Mouse (Mus musculus) embryonic facial prominence, embryonic 13.5 days (tissue): Measurements from ENCODE around the gene Eya3. TPM values are rescaled to one million over a fixed set of nuclear protein-coding genes. Genes with fewer than 3 reads are reported as not detected.

ENCODE experiments used
- ATAC-seq: fragments of 200-750 bp; cut with Nextera tagmentation; 2 replicates; pipeline ENCODE4 v1.8.0; 2017; ENCODE audit warnings: low read depth; ENCODE audit not compliant: insufficient number of reproducible peaks, insufficient read depth, low FRiP score, low TSS enrichment
- H3K27ac ChIP-seq: fragments of 300-500 bp; sonication (generic); 2 replicates; pipeline ENCODE4 v1.5.1; 2015; ENCODE audit warnings: moderate library complexity, mild to moderate bottlenecking, inconsistent platforms
- H3K27me3 ChIP-seq: fragments of 300-500 bp; sonication (generic); 2 replicates; pipeline ENCODE4 v1.6.1; 2015; ENCODE audit warnings: mild to moderate bottlenecking, inconsistent platforms
- H3K36me3 ChIP-seq: fragments of 300-500 bp; sonication (generic); 2 replicates; pipeline ENCODE4 v1.6.1; 2015; ENCODE audit warnings: mild to moderate bottlenecking, inconsistent platforms
- H3K4me1 ChIP-seq: fragments of 300-500 bp; sonication (generic); 2 replicates; pipeline ENCODE4 v1.6.1; 2015; ENCODE audit warnings: inconsistent platforms
- H3K4me2 ChIP-seq: fragments of 300-500 bp; sonication (generic); 2 replicates; pipeline ENCODE4 v1.6.1; 2015; ENCODE audit warnings: moderate library complexity, mild to moderate bottlenecking, inconsistent platforms
- H3K4me3 ChIP-seq: fragments of 300-500 bp; sonication (generic); 2 replicates; pipeline ENCODE4 v1.5.1; 2015; ENCODE audit warnings: mild to moderate bottlenecking, inconsistent platforms
- H3K9ac ChIP-seq: fragments of 300-500 bp; sonication (generic); 2 replicates; pipeline ENCODE4 v1.6.1; 2015; ENCODE audit warnings: mild to moderate bottlenecking, inconsistent platforms
- H3K9me3 ChIP-seq: fragments of 300-500 bp; sonication (generic); 2 replicates; pipeline ENCODE4 v1.6.1; 2016; ENCODE audit warnings: inconsistent platforms
- WGBS: fragments of 180-500 bp; shearing (Covaris S2); methylation state at CpG from one replicate; pipeline ENCODE4 v1.1.7; 2015; ENCODE audit warnings: mixed read lengths; 5-methylcytosine and 5-hydroxymethylcytosine counted together
- polyA plus RNA-seq: library from polyadenylated mRNA; unstranded; fragments of >200 nt; fragmentation: Nextera tagmentation; extraction: Ambion mirVana; gene quantifications from 2 replicates; pipeline ENCODE4 v1.2.1, GENCODE M21; 2015

Eya3 gene
- polyA plus RNA-seq, 1 experiment from 2014 or later, result 32.6 TPM

- H3K36me3 ChIP-seq, result no peaks in the 10 kb centered on the region
- no peak overlapping the region for H3K4me3 ChIP-seq
- 85% methylated on average over 8 of the region's 8 CpGs for WGBS
- ATAC-seq, result no peak
- H3K9me3 ChIP-seq, result no peaks in the 10 kb centered on the region; the same call in 1 of the 2 replicates
- H3K9ac ChIP-seq, result no peak overlapping the region
- no peak overlapping the region for H3K27ac ChIP-seq
- no peak overlapping the region for H3K4me2 ChIP-seq
- no peaks in the 10 kb centered on the region for H3K4me1 ChIP-seq
- no peaks in the 10 kb centered on the region for H3K27me3 ChIP-seq
These were observed 27.5 kb upstream of the Eya3 start for GRCm38 (mm10) chr4:132611320-132611719.

DNA sequence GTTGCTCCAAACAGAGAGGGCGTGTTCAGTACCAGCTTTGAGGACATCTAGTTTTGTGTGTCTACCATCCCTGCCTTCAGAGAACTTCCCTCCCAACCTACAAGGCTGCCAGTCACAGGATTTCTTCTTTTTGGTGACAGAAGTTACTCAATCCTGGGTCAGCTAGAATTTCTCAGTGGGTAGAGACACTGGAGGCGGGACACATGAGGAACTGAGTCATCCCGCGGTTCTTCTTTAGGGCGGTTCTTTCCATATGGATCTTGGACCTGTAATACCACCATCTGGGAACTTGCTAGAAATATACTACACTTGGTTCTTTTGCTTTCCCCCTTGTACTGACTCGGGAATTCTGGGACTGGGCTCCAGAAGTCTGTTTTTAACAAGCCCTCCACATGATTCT, 20.9 kb upstream of the Eya3 start:
- Histone ChIP-seq H3K4me2 (no peak overlapping the region), H3K27me3 (no peaks in the 10 kb centered on the region), H3K4me1 (no peaks in the 10 kb centered on the region), H3K9me3 (no peaks in the 10 kb centered on the region; the same call in 1 of the 2 replicates), H3K27ac (no peak overlapping the region), H3K9ac (no peak overlapping the region), H3K4me3 (no peak overlapping the region), H3K36me3 (no peaks in the 10 kb centered on the region)
- ATAC-seq, result no peak
- WGBS, result 90% methylated on average over 6 of the region's 6 CpGs

- no peaks in the 10 kb centered on the region for H3K27me3 ChIP-seq
- no peaks in the 10 kb centered on the region for H3K36me3 ChIP-seq
- no peak overlapping the region for H3K4me3 ChIP-seq
- no peaks in the 10 kb centered on the region for H3K4me1 ChIP-seq
- ATAC-seq, result no peak
- no peaks in the 10 kb centered on the region; the same call in 1 of the 2 replicates for H3K9me3 ChIP-seq
- no peak overlapping the region for H3K4me2 ChIP-seq
- WGBS, result 86% methylated on average over 10 of the region's 10 CpGs
- H3K27ac ChIP-seq, result no peak overlapping the region
- H3K9ac ChIP-seq, result no peak overlapping the region
These were observed 19.9 kb upstream of the Eya3 start for GRCm38 (mm10) chr4:132618850-132619375.

DNA sequence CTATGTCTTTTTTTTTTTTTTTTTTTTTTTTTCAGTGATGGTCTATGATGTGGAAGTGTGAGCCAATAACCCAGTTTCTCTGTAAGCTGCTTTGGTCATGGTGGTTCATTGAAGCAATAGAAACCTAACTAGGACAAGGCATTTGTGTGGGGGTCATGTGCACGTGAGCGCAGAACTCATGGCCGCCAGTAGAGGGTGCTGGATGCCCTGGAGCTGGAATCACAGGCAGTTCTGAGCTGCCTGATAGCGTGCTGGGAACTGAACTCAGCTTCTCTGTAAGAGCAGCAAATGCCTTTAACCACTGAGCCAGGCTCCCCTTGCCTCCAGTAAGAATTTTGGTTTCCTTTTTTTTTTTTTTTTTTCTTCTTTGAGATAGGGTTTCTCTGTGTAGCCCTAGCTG, 18.7 kb upstream of the Eya3 start:
- Histone ChIP-seq H3K9me3 (no peaks in the 10 kb centered on the region; the same call in 1 of the 2 replicates), H3K4me1 (no peaks in the 10 kb centered on the region), H3K27me3 (no peaks in the 10 kb centered on the region), H3K27ac (no peak overlapping the region), H3K4me3 (no peak overlapping the region), H3K4me2 (no peak overlapping the region), H3K9ac (no peak overlapping the region), H3K36me3 (no peaks in the 10 kb centered on the region)
- WGBS, result 84% methylated on average over 4 of the region's 4 CpGs
- no peak for ATAC-seq

DNA sequence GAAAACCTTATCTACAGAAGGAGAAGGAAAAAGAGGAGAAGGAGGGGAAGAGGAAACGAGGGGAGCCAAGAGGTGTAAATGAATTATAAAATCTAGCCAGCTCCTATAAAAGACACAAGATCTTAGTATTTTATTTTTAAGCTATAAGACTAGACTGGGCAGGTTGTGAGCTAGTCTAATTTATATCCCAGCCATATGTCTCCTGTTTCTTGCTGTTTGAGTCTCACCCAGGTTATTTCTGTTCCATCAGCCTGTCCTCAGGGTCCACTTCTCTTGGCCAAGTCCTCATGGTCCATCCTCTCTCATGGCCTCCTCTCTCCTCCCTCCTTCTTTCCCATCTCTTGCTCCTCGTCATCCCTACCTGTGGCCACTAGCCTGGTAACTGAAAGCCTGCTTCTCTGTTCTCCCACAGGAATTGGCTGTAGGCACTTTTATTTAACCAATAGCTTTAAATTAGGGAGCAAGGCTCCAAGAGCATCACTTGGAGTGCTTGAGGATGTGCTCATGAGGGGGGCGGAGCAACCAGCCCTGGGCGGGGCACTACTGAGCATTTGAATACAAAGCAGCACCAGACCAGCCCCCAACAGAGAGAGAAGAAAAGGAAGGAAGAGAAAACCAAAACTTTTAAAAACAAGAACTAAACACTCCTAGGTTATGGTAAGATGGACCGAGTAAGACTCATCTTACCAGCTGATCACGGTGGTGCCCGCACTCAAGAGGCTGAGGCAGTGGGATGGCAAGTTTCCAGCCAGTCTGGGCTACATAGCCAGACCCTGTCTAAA, 17.3 kb upstream of the Eya3 start:
- no peaks in the 10 kb centered on the region for H3K27me3 ChIP-seq
- H3K4me2 ChIP-seq, result no peak overlapping the region
- H3K9me3 ChIP-seq, result no peaks in the 10 kb centered on the region
- H3K9ac ChIP-seq, result no peak overlapping the region
- H3K36me3 ChIP-seq, result no peaks in the 10 kb centered on the region
- no peak for ATAC-seq
- no peak overlapping the region for H3K4me3 ChIP-seq
- WGBS, result 71% methylated on average over 7 of the region's 7 CpGs
- no peak overlapping the region for H3K27ac ChIP-seq
- H3K4me1 ChIP-seq, result no peaks in the 10 kb centered on the region

GRCm38 (mm10) chr4:132624034-132624657, 14.6 kb upstream of the Eya3 start:
- H3K27me3 ChIP-seq, result no peaks in the 10 kb centered on the region
- H3K36me3 ChIP-seq, result no peaks in the 10 kb centered on the region
- no peak overlapping the region for H3K4me3 ChIP-seq
- no peak for ATAC-seq
- H3K9ac ChIP-seq, result no peak overlapping the region
- no peak overlapping the region for H3K27ac ChIP-seq
- no peak overlapping the region for H3K4me2 ChIP-seq
- 79% methylated on average over 5 of the region's 5 CpGs for WGBS
- no peaks in the 10 kb centered on the region for H3K9me3 ChIP-seq
- no peaks in the 10 kb centered on the region for H3K4me1 ChIP-seq

GRCm38 (mm10) chr4:132628830-132629229, 10.0 kb upstream of the Eya3 start:
- no peak for ATAC-seq

GRCm38 (mm10) chr4:132635971-132636370, 2.8 kb upstream of the Eya3 start:
- no peak overlapping the region for H3K27ac ChIP-seq
- H3K9ac ChIP-seq, result no peak overlapping the region
- no peak overlapping the region for H3K4me2 ChIP-seq
- ATAC-seq, result no peak
- H3K36me3 ChIP-seq, result no peaks in the 10 kb centered on the region
- H3K4me3 ChIP-seq, result no peak overlapping the region
- H3K27me3 ChIP-seq, result no peaks in the 10 kb centered on the region
- 94% methylated on average over 2 of the region's 2 CpGs for WGBS
- no peaks in the 10 kb centered on the region for H3K9me3 ChIP-seq
- peaks cover 11% of the 10 kb centered on the region for H3K4me1 ChIP-seq

More at GRCm38 (mm10) chr4:132628830-132629229, 10.0 kb upstream of the Eya3 start:
- Histone ChIP-seq H3K9me3 (no peaks in the 10 kb centered on the region), H3K27ac (no peak overlapping the region), H3K4me1 (no peaks in the 10 kb centered on the region), H3K9ac (no peak overlapping the region), H3K27me3 (no peaks in the 10 kb centered on the region), H3K4me2 (no peak overlapping the region), H3K36me3 (no peaks in the 10 kb centered on the region), H3K4me3 (no peak overlapping the region)
- WGBS, result 16% methylated on average over 2 of the region's 2 CpGs

DNA sequence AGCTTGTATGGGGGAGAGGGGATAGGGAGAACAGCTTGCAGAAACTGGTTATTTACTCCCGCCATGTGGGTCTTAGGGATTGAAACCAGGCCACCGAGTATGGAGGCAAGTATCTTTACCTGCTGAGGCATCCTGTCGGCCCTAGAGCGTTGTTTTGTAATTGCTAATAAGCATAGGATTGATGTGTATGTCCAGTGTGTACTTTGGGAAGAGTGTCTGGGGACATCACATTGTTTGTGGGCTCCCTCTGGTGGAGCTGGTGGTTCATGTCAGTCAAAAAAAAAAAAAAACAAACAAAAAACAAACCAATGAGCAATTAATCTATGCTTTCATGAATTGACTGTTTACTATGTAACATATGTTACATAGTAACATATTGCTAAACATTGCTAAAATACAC, 2.2 kb upstream of the Eya3 start:
- no peak overlapping the region for H3K27ac ChIP-seq
- peaks cover under 1% of the 10 kb centered on the region; the same call in 1 of the 2 replicates for H3K36me3 ChIP-seq
- WGBS, result 42% methylated on average over 4 of the region's 4 CpGs
- ATAC-seq, result no peak
- no peak overlapping the region for H3K9ac ChIP-seq
- H3K9me3 ChIP-seq, result no peaks in the 10 kb centered on the region
- H3K27me3 ChIP-seq, result no peaks in the 10 kb centered on the region
- H3K4me1 ChIP-seq, result peaks cover 11% of the 10 kb centered on the region
- H3K4me3 ChIP-seq, result no peak overlapping the region
- no peak overlapping the region for H3K4me2 ChIP-seq

GRCm38 (mm10) chr4:132639191-132639713, 465 bp downstream of the Eya3 start:
- Histone ChIP-seq H3K4me1 (peaks cover 11% of the 10 kb centered on the region), H3K27me3 (no peaks in the 10 kb centered on the region), H3K4me3 (peak overlapping the region; percentile 98), H3K27ac (peak overlapping the region; percentile 85), H3K9me3 (no peaks in the 10 kb centered on the region), H3K9ac (peak overlapping the region; percentile 94), H3K36me3 (peaks cover 11% of the 10 kb centered on the region; the same call in 1 of the 2 replicates), H3K4me2 (peak overlapping the region; percentile 91)
- WGBS, result under 1% methylated on average over 35 of the region's 35 CpGs
- peak; percentile 49; the same call in 1 of the 2 replicates for ATAC-seq

DNA sequence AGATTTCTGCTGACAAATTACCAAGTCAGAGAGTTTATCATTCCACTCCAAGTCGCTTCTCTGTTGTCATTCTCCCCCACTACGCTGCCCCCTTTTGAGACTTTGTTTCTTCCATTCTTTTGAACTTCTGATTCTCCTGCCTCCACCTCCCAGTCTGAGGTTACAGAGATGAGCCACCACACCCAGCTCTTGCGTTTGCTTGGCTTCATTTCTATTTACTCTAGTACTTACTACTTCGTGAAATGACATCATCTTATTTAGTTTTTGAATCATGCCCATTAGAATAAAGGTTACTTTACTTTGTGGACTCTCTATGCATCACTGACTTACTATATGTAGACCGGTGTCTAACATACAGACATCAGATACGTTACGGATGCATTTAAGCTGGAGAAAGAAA, 8.7 kb downstream of the Eya3 start:
- no peak overlapping the region for H3K4me3 ChIP-seq
- no peak overlapping the region for H3K4me2 ChIP-seq
- 80% methylated on average over 7 of the region's 7 CpGs for WGBS
- ATAC-seq, result no peak
- H3K27me3 ChIP-seq, result no peaks in the 10 kb centered on the region
- no peak overlapping the region for H3K9ac ChIP-seq
- H3K9me3 ChIP-seq, result no peaks in the 10 kb centered on the region
- no peaks in the 10 kb centered on the region; the same call in 1 of the 2 replicates for H3K4me1 ChIP-seq
- H3K36me3 ChIP-seq, result 0 out of 2 replicates have a peak, but pooled peaks cover 1% of the 10 kb centered on the region
- H3K27ac ChIP-seq, result no peak overlapping the region
